Mouse (Mus musculus) kidney, embryonic 16.5 days (tissue): Measurements from ENCODE around the gene Iqcm. TPM values are rescaled to one million over a fixed set of nuclear protein-coding genes. Genes with fewer than 3 reads are reported as not detected.

Experiments
- ATAC-seq: fragments of 200-750 bp; cut with Nextera tagmentation; 2 replicates; pipeline ENCODE4 v1.8.0; 2017; ENCODE audit warnings: moderate TSS enrichment; ENCODE audit not compliant: low FRiP score, low TSS enrichment
- H3K27ac ChIP-seq: fragments of 300-500 bp; sonication (generic); 2 replicates; pipeline ENCODE4 v1.5.1; 2014; ENCODE audit warnings: low read length
- H3K27me3 ChIP-seq: fragments of 300-500 bp; sonication (generic); 2 replicates; pipeline ENCODE4 v1.6.1; 2014; ENCODE audit warnings: low read length, control low read depth, mixed read lengths; ENCODE audit not compliant: insufficient read depth
- H3K36me3 ChIP-seq: fragments of 300-500 bp; sonication (generic); 2 replicates; pipeline ENCODE4 v1.6.1; 2014; ENCODE audit warnings: low read length, control low read depth, mixed read lengths; ENCODE audit not compliant: insufficient read depth
- H3K4me1 ChIP-seq: fragments of 300-500 bp; sonication (generic); 2 replicates; pipeline ENCODE4 v1.6.1; 2014; ENCODE audit warnings: low read length, control low read depth, mixed read lengths; ENCODE audit not compliant: insufficient read depth
- H3K4me2 ChIP-seq: fragments of 300-500 bp; sonication (generic); replicated peaks from 2 replicates; pipeline ENCODE4 v1.6.1; 2014; ENCODE audit warnings: low read depth, low read length
- H3K4me3 ChIP-seq: fragments of 300-500 bp; sonication (generic); 2 replicates; pipeline ENCODE4 v1.5.1; 2014; ENCODE audit warnings: mild to moderate bottlenecking, low read length
- H3K9ac ChIP-seq: fragments of 300-500 bp; sonication (generic); replicated peaks from 2 replicates; pipeline ENCODE4 v1.6.1; 2014; ENCODE audit warnings: low read length
- H3K9me3 ChIP-seq: fragments of 300-500 bp; sonication (generic); 2 replicates; pipeline ENCODE4 v1.6.1; 2016; ENCODE audit warnings: low read length, control low read depth
- WGBS: fragments of 180-500 bp; shearing (Covaris S2); extraction: QIAGEN DNeasy Blood & Tissue Kit; methylation state at CpG from one replicate; pipeline ENCODE4 v1.1.7; 2014; 5-methylcytosine and 5-hydroxymethylcytosine counted together
- polyA plus RNA-seq: library from polyadenylated mRNA; unstranded; fragments of >200 nt; fragmentation: Nextera tagmentation; extraction: Ambion mirVana; gene quantifications from 2 replicates; pipeline ENCODE4 v1.2.1, GENCODE M21; 2015

Iqcm gene
- polyA plus RNA-seq, 1 experiment from 2014 or later: not detected

DNA sequence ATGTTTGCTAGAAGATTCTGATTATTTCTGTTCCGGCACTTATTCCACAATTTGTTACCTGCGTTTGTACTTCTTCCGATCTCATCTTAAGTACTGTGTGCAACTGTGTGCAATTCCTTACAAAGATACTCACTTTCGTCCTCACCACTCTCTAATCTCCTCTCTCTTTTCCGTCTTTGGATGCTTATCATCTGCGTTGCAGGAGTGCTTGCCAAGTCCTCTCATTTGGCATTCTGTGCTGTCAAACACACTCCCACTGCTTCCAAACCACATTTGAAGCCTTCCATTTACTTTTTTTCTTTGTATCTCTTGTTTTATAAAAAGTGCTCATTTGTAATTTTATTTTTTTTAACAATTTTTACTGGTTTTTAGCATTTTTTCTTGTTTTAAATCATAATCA, 210.8 kb downstream of the Iqcm start:
- H3K36me3 ChIP-seq: no peaks in the 10 kb centered on the region
- no peak overlapping the region for H3K4me3 ChIP-seq
- no peak overlapping the region for H3K27ac ChIP-seq
- no peak for ATAC-seq
- H3K4me2 ChIP-seq: no peak overlapping the region
- no peak overlapping the region for H3K9ac ChIP-seq
- no peaks in the 10 kb centered on the region for H3K9me3 ChIP-seq
- WGBS: 83% methylated on average over 6 of the region's 6 CpGs
- no peaks in the 10 kb centered on the region for H3K27me3 ChIP-seq
- H3K4me1 ChIP-seq: no peaks in the 10 kb centered on the region

DNA sequence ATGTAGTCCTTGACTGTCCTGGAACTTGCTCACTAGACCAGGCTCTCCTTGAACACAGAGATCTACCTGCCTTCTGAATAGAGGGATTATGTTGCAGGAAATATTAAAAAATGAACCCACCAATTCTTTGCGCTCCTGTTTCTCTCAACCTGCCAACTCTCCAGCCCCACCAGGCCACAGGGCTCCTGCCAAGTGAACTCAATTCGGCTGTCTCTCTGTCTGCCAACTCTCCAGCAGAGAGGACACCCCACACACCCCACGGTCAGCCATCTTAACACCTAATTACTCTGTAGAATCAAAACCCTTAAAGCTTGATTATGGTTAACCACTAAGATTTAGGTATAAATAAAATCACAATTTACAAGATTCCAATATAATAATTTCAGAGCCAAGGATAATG, 298.1 kb downstream of the Iqcm start:
- Histone ChIP-seq H3K9ac (no peak overlapping the region), H3K4me2 (no peak overlapping the region), H3K9me3 (no peaks in the 10 kb centered on the region), H3K27ac (no peak overlapping the region), H3K4me3 (no peak overlapping the region), H3K36me3 (no peaks in the 10 kb centered on the region), H3K4me1 (no peaks in the 10 kb centered on the region), H3K27me3 (no peaks in the 10 kb centered on the region)
- ATAC-seq: no peak
- WGBS: 91% methylated on average over 3 of the region's 3 CpGs

DNA sequence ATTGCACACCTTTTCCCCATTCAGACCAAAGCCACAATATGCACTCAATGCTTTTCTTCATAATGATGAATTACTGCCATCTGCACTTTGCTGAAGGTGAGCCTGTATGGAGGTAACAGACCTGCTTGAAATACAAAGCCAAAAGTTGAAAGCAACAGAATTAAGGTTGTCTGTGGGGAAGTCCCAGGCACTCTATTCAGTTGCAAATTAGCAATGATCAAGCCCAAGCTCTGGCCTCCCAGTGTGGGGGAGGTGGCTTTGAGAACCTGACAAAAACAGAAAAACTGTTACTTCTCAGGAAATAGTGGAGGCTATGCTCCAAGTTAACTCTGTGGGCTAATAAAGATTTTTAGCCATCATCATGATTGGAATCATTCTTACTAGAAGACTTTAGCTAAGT, 307.1 kb downstream of the Iqcm start:
- no peaks in the 10 kb centered on the region for H3K36me3 ChIP-seq
- H3K4me2 ChIP-seq: no peak overlapping the region
- no peak overlapping the region for H3K9ac ChIP-seq
- no peaks in the 10 kb centered on the region for H3K4me1 ChIP-seq
- H3K9me3 ChIP-seq: 0 out of 2 replicates have a peak, but pooled peaks cover 4% of the 10 kb centered on the region
- H3K4me3 ChIP-seq: no peak overlapping the region
- ATAC-seq: no peak
- no peaks in the 10 kb centered on the region for H3K27me3 ChIP-seq
- no peak overlapping the region for H3K27ac ChIP-seq

GRCm38 (mm10) chr8:75828468-75829132, 380.1 kb downstream of the Iqcm start:
- 78% methylated on average over 4 of the region's 4 CpGs for WGBS

GRCm38 (mm10) chr8:75835245-75835644, 386.8 kb downstream of the Iqcm start:
- Histone ChIP-seq H3K9me3 (no peaks in the 10 kb centered on the region), H3K4me3 (no peak overlapping the region), H3K27ac (no peak overlapping the region), H3K9ac (no peak overlapping the region), H3K4me1 (no peaks in the 10 kb centered on the region), H3K27me3 (no peaks in the 10 kb centered on the region), H3K36me3 (no peaks in the 10 kb centered on the region), H3K4me2 (no peak overlapping the region)
- WGBS: 89% methylated on average over 2 of the region's 2 CpGs
- no peak for ATAC-seq

More at GRCm38 (mm10) chr8:75828468-75829132, 380.1 kb downstream of the Iqcm start:
- Histone ChIP-seq H3K4me3 (no peak overlapping the region), H3K27me3 (no peaks in the 10 kb centered on the region), H3K9ac (no peak overlapping the region), H3K9me3 (no peaks in the 10 kb centered on the region), H3K4me2 (no peak overlapping the region), H3K27ac (no peak overlapping the region), H3K4me1 (no peaks in the 10 kb centered on the region), H3K36me3 (no peaks in the 10 kb centered on the region)
- ATAC-seq: no peak

GRCm38 (mm10) chr8:75917603-75918344, 469.3 kb downstream of the Iqcm start:
- H3K27me3 ChIP-seq: no peaks in the 10 kb centered on the region
- no peak for ATAC-seq
- no peaks in the 10 kb centered on the region for H3K36me3 ChIP-seq
- no peak overlapping the region for H3K9ac ChIP-seq
- no peak overlapping the region for H3K4me2 ChIP-seq
- H3K4me3 ChIP-seq: no peak overlapping the region
- H3K27ac ChIP-seq: no peak overlapping the region
- 71% methylated on average over 15 of the region's 15 CpGs for WGBS
- H3K9me3 ChIP-seq: no peaks in the 10 kb centered on the region
- H3K4me1 ChIP-seq: no peaks in the 10 kb centered on the region

DNA sequence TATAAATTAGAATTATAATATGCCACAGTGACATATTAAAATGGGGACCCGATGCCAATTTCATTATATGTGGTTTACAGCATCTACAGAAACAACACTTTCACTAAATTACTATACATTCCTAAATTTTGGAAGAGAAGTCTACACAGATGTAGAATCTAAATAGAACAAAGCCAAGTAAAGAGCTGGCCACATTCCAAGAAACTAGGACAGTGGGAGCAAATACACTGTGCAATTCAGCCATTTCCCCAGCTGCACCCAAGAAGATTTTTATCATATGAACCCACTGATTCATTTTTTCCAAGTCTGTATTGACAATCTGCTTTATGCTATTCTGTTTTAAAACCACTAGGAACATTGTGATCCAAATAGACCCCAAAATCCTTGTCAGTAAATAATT, 500.7 kb downstream of the Iqcm start:
- Histone ChIP-seq H3K36me3 (no peaks in the 10 kb centered on the region), H3K4me3 (no peak overlapping the region), H3K9ac (no peak overlapping the region), H3K27ac (no peak overlapping the region), H3K4me2 (no peak overlapping the region), H3K4me1 (no peaks in the 10 kb centered on the region), H3K9me3 (no peaks in the 10 kb centered on the region), H3K27me3 (no peaks in the 10 kb centered on the region)
- WGBS: 83% methylated on average over 1 of the region's 1 CpGs
- ATAC-seq: no peak

DNA sequence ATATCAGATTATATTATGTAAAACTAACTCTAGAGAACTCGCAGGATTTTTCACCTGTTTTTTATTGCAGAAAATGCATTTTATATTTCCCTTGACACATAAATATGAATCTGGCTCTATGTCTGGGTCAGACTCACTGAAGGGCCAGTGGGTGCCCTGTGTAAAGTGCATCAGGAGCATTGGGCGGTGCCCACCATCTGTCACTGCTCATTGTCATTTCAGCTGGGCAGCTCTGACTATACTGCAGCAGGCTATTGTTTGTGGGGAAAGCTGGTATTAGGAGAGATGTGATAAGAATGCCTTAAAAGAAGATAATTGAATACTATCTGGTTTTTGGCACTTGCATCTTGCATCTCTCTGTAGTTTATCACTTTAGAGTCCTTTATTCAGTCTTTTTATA, 507.5 kb downstream of the Iqcm start:
- H3K4me2 ChIP-seq: no peak overlapping the region
- no peak overlapping the region for H3K4me3 ChIP-seq
- H3K36me3 ChIP-seq: no peaks in the 10 kb centered on the region
- no peaks in the 10 kb centered on the region for H3K4me1 ChIP-seq
- no peak overlapping the region for H3K27ac ChIP-seq
- 89% methylated on average over 2 of the region's 2 CpGs for WGBS
- no peaks in the 10 kb centered on the region for H3K9me3 ChIP-seq
- H3K9ac ChIP-seq: no peak overlapping the region
- ATAC-seq: no peak
- no peaks in the 10 kb centered on the region for H3K27me3 ChIP-seq

GRCm38 (mm10) chr8:76018501-76018900, 570.0 kb downstream of the Iqcm start:
- 88% methylated on average over 4 of the region's 4 CpGs for WGBS

More at GRCm38 (mm10) chr8:76018501-76018900, 570.0 kb downstream of the Iqcm start:
- no peak overlapping the region for H3K27ac ChIP-seq
- no peak overlapping the region for H3K4me2 ChIP-seq
- no peaks in the 10 kb centered on the region for H3K9me3 ChIP-seq
- H3K27me3 ChIP-seq: no peaks in the 10 kb centered on the region
- no peak overlapping the region for H3K4me3 ChIP-seq
- no peaks in the 10 kb centered on the region for H3K4me1 ChIP-seq
- ATAC-seq: no peak
- H3K9ac ChIP-seq: no peak overlapping the region
- H3K36me3 ChIP-seq: no peaks in the 10 kb centered on the region
